Mouse (Mus musculus) kidney, adult 18-20 months (tissue): ENCODE data around the gene Vps11.
"Not testable (repeated sequence)": the region's sequence is repeated elsewhere in the genome, so short reads cannot be mapped to it uniquely, and the experiment has no call there.

Experiments
- DNase-seq: peaks from one replicate; pipeline ENCODE4 v3.0.0; 2021

Gene Vps11

GRCm38 (mm10) chr9:44313476-44314256 is 47.8 kb downstream of the Vps11 start:
- no peak for DNase-seq

DNA sequence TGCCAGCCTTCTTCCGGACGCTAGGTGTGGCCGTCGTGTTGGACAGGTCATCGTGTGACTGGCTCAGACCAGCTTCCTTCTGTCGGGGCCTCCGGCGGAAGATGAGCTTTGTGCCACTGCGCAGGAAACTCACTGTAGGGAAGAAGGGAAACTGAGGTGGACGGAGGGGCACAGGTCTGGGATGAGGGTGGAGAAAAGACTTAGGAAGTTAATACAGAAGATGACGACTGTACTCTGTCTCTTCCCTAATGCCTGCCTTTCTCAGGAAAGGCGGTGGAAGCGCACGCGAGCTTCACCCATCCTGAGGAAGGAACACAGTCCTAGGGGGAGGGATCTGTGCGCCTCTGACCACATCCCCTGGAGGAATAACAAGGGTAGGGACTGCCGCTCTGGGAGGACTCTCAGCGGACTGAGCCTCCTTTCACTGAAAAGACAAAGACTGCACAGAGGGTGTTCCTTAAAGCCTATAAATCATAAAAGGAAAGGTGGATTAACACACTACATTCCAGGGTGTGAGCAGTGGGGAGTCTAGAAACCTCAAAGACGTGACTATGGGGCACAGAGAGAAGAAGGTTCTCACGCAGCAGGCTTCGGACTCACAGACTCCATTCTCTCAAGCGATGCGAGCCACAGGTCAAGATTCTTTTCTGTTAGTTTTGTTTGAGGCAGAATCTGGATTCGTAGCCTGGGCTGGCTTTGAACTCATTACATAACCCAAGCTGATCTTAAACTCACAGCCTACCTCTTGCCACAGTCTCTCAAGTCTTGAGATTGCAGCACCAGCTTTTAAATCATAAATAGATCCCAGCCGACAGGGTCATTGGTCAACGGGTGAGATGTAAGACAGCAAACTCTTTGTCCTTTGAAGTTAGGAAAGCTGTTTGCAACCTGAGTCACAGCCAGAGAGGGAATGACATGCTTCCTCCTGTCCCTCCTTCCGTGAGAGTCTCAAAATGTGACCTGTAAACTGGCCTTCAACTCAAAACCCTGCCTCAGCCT is 50.0 kb downstream of the Vps11 start:
- DNase-seq = peak; percentile 52

GRCm38 (mm10) chr9:44310750-44311135 is 50.7 kb downstream of the Vps11 start:
- no peak for DNase-seq

DNA sequence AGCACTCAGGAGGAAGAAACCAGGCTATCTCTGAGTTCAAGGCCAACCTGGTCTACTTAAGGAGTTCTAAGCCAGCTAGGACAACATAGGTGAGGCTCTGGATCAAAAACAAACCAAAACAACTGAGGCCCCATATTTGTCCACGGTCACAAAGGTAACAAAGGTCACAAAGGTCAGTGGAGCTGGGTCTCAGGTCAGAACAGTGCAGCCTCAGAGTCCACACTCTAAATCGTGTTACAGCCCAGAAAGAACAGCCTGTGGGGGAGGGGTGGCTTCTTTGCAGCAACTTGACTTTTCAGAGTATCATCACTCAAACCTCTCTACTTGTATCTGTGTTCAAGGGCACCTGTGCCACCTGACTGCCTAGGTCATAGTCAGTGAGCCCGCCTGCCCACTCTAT is 51.7 kb downstream of the Vps11 start:
- DNase-seq = no peak

GRCm38 (mm10) chr9:44307248-44307647 is 54.2 kb downstream of the Vps11 start:
- no peak for DNase-seq

GRCm38 (mm10) chr9:44306532-44306931 is 54.9 kb downstream of the Vps11 start:
- DNase-seq = no peak

- DNase-seq = peak; percentile 97
These were observed 55.9 kb downstream of the Vps11 start, which contains the start of gene Hinfp for GRCm38 (mm10) chr9:44305466-44306079. Gene Hinfp, minus strand, starts transcription at chr9:44305671.

DNA sequence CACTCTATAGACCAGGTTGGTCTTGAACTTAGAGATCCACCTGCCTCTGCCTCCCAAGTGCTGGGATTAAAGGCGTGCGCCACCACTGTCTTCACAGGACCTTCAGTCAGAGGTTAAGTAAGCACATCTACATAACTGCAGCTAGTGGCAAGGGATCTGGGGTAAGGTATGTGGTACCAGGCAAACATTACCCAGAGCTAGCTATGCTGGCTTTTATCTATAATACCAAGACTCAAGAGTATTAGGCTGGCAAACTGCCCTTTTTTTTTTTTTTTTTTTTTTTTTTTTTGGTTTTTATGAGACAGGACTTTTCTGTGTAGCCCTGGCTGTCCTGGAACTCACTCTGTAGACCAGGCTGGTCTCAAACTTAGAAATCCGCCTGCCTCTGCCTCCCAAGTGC is 61.5 kb downstream of the Vps11 start:
- not testable (repeated sequence) for DNase-seq
